In genomic region chr2:73454682-73455081, GRCm38 (mm10) we compare ENCODE assay signal across 18 mouse cellular contexts.
A peak's percentile ranks its signal among the peaks of the same experiment; 100 is the strongest.
DNase-seq lines count a peak whose midpoint lies in the region; ATAC-seq and TF ChIP-seq lines count a peak whose summit lies in the region.
"Had no signal": no experiment of that assay in that cellular context is flagged by ENCODE, and none has a peak within 500 bp of the region (broad histone marks: within the 10 kb centered on the region; RNA-seq: fewer than 3 reads in every experiment).

No protein-coding gene starts in this region.

- H3K4me1 ChIP-seq in spleen, adult 2 months (ENCODE audit: control insufficient read depth, insufficient read depth, insufficient read length), result peaks cover 26% of the 10 kb centered on the region
- H3K4me1 ChIP-seq in bone marrow, adult 2 months (ENCODE audit: control insufficient read depth, insufficient read depth, low read length), result peaks cover 12% of the 10 kb centered on the region
- H3K4me1 ChIP-seq in liver, embryonic 14.5 days (replicated peaks; ENCODE audit: control insufficient read depth in 2 of 2, insufficient read depth in 2 of 2, low read length in 1 of 2), result peaks cover 11 to 32% of the 10 kb centered on the region in 2 experiments
- peaks cover 11% of the 10 kb centered on the region for H3K4me1 ChIP-seq in heart, adult 2 months (ENCODE audit: control insufficient read depth, insufficient read depth, low read length)

- peak; percentile 79 for ATAC-seq in liver, embryonic 14.5 days (ENCODE audit: insufficient read depth)
- ATAC-seq: forebrain, postnatal 0 days; intestine, embryonic 15.5 days; midbrain, embryonic 15.5 days had no signal

- H3K4me2 ChIP-seq in liver, embryonic 14.5 days (ENCODE audit: low read depth), result peak overlapping the region; percentile 51
- H3K4me2 ChIP-seq: hindbrain, embryonic 12.5 days; intestine, embryonic 15.5 days; kidney, embryonic 15.5 days; limb, embryonic 13.5 days; midbrain, embryonic 15.5 days had no signal

- no peak for TF ChIP-seq POLR2A in spleen, adult 2 months (IDR thresholded peaks at IDR 0.05; ENCODE audit: low read depth, low read length)
- TF ChIP-seq POLR2A in bone marrow, adult 2 months (IDR thresholded peaks at IDR 0.05; ENCODE audit: borderline replicate concordance, control insufficient read depth, low read depth, low read length), result no peak
- TF ChIP-seq POLR2A in heart, adult 2 months (IDR thresholded peaks at IDR 0.05; ENCODE audit: insufficient read depth, low read depth, low read length), result no peak

- TF ChIP-seq EP300 in liver, embryonic 14.5 days (IDR thresholded peaks at IDR 0.05; ENCODE audit: low read depth), result no peak
- no peak for TF ChIP-seq EP300 in heart, adult 2 months (IDR thresholded peaks at IDR 0.05; ENCODE audit: insufficient read depth, low read depth, low read length)

- H3K27ac ChIP-seq in spleen, adult 2 months (ENCODE audit: insufficient read depth, low read length), result peak overlapping the region; percentile 95
- H3K27ac ChIP-seq in bone marrow, adult 2 months (ENCODE audit: control insufficient read depth, insufficient read depth, low read depth, low read length, poor library complexity), result peak overlapping the region; percentile 92
- H3K27ac ChIP-seq in liver, embryonic 14.5 days, result no peak overlapping the region; the same call in 1 of the 2 replicates
- no peak overlapping the region for H3K27ac ChIP-seq in heart, adult 2 months
- H3K27ac ChIP-seq: hindbrain, embryonic 12.5 days; intestine, embryonic 15.5 days; kidney, embryonic 15.5 days; limb, embryonic 13.5 days; midbrain, embryonic 15.5 days had no signal

- TF ChIP-seq CTCF in spleen, adult 2 months (IDR thresholded peaks at IDR 0.05; ENCODE audit: extremely low read depth, insufficient read depth, insufficient read length, insufficient replicate concordance), result no peak
- no peak for TF ChIP-seq CTCF in bone marrow, adult 2 months (IDR thresholded peaks at IDR 0.05; ENCODE audit: control insufficient read depth, insufficient read depth, low read length)
- TF ChIP-seq CTCF in liver, embryonic 14.5 days (IDR thresholded peaks at IDR 0.05; ENCODE audit: low read depth), result no peak
- no peak for TF ChIP-seq CTCF in heart, adult 2 months (IDR thresholded peaks at IDR 0.05)

- intact Hi-C loops in heart, adult 2 months (cut with DNase I), result no loop called here

- peaks cover 2% of the 10 kb centered on the region for H3K36me3 ChIP-seq in spleen, adult 2 months (ENCODE audit: control insufficient read depth, insufficient read depth, low read length)
- H3K36me3 ChIP-seq in liver, embryonic 14.5 days (replicated peaks; ENCODE audit: control insufficient read depth, insufficient read depth, low read depth), result no peaks in the 10 kb centered on the region
- H3K36me3 ChIP-seq in heart, adult 2 months (ENCODE audit: control insufficient read depth, insufficient read depth, low read length), result no peaks in the 10 kb centered on the region
- H3K36me3 ChIP-seq: hindbrain, embryonic 12.5 days; intestine, embryonic 15.5 days; kidney, embryonic 15.5 days; midbrain, embryonic 15.5 days had no signal

- H3K27me3 ChIP-seq in spleen, adult 2 months (ENCODE audit: control insufficient read depth, insufficient read depth, low read length), result no peaks in the 10 kb centered on the region
- H3K27me3 ChIP-seq in liver, embryonic 14.5 days (ENCODE audit: control insufficient read depth, insufficient read depth, low read length), result no peaks in the 10 kb centered on the region
- H3K27me3 ChIP-seq in heart, adult 2 months (ENCODE audit: control insufficient read depth, insufficient read depth, low read length), result no peaks in the 10 kb centered on the region
- H3K27me3 ChIP-seq: hindbrain, embryonic 12.5 days; intestine, embryonic 15.5 days; kidney, embryonic 15.5 days; limb, embryonic 13.5 days; midbrain, embryonic 15.5 days had no signal

- WGBS in spleen, adult 2 months, result 53% methylated on average over 13 of the region's 13 CpGs
- whole genome bisulfite sequencing in bone marrow, adult 2 months, result 65% methylated on average over 13 of the region's 13 CpGs
- WGBS in liver, embryonic 14.5 days (ENCODE audit: insufficient replicate concordance), result 53% methylated on average over 13 of the region's 13 CpGs
- 80% methylated on average over 13 of the region's 13 CpGs for WGBS in heart, adult 2 months

- peak overlapping the region; percentile 7; the same call in 1 of the 2 replicates for H3K4me3 ChIP-seq in spleen, adult 2 months (ENCODE audit: extremely low read depth, insufficient read depth, insufficient read length)
- no peak overlapping the region for H3K4me3 ChIP-seq in bone marrow, adult 2 months (replicated peaks; ENCODE audit: control insufficient read depth, low read depth, low read length)
- peak overlapping the region in 1 of 2 experiments; percentile 20; a peak in 2 of 4 replicates for H3K4me3 ChIP-seq in liver, embryonic 14.5 days (ENCODE audit: insufficient read depth in 1 of 2, low read depth in 2 of 2, low read length in 2 of 2)
- no peak overlapping the region for H3K4me3 ChIP-seq in heart, adult 2 months
- H3K4me3 ChIP-seq: hindbrain, embryonic 12.5 days; intestine, embryonic 15.5 days; kidney, embryonic 15.5 days; limb, embryonic 13.5 days; midbrain, embryonic 15.5 days had no signal

- no peaks in the 10 kb centered on the region for H3K9me3 ChIP-seq in liver, embryonic 14.5 days (ENCODE audit: control insufficient read depth, low read length)
- H3K9me3 ChIP-seq: hindbrain, embryonic 12.5 days; intestine, embryonic 15.5 days; kidney, embryonic 15.5 days; limb, embryonic 13.5 days; midbrain, embryonic 15.5 days had no signal

- H3K79me2 ChIP-seq in heart, adult 2 months (replicated peaks; ENCODE audit: control insufficient read depth, insufficient read depth, low read length), result peaks cover 1% of the 10 kb centered on the region; the same call in 1 of the 2 replicates

- H3K9ac ChIP-seq in liver, embryonic 14.5 days (replicated peaks), result peak overlapping the region; percentile 15; the same call in 1 of the 2 replicates
- no peak overlapping the region for H3K9ac ChIP-seq in heart, adult 2 months (ENCODE audit: low read depth, low read length)
- H3K9ac ChIP-seq: forebrain, postnatal 0 days; hindbrain, embryonic 12.5 days; intestine, embryonic 15.5 days; kidney, embryonic 15.5 days; limb, embryonic 13.5 days; midbrain, embryonic 15.5 days had no signal

- DNase-seq in spleen, adult 2 months (ENCODE audit: low read depth in 1 of 2, low spot score in 2 of 2), result peak in 1 of 2 experiments; percentile 29
- no peak for DNase-seq in spleen, postnatal 4 days (ENCODE audit: low spot score in 2 of 2)
- no peak for DNase-seq in liver, embryonic 14.5 days (ENCODE audit: low read depth in 3 of 3, low spot score in 3 of 3)
- no peak for DNase-seq in heart, adult 2 months
- DNase-seq in layer of hippocampus, adult 9-10 months (ENCODE audit: low spot score), result no peak
- no peak for DNase-seq in T-cell, adult 2 months (ENCODE audit: low spot score)
- DNase-seq: adrenal gland, adult 2 months; cerebellum, adult 11-12 months; cerebellum, postnatal 25 days; forebrain, postnatal 0 days; gastrocnemius, postnatal 10 days; spleen, adult 18-20 months had no signal

Comparison
In these comparisons a context has a peak if more than half of its experiments do, and no peak if none do; other contexts are left out.
1. H3K27ac ChIP-seq: peak in spleen, adult 2 months (single experiment) and bone marrow, adult 2 months (single experiment); none in liver, embryonic 14.5 days (single experiment) and heart, adult 2 months (single experiment).